Mouse (Mus musculus) MEL (cell line): Measurements from ENCODE around the gene Gucd1.
A peak's percentile ranks its signal among the peaks of the same experiment; 100 is the strongest.

ENCODE experiments used
- BHLHE40 ChIP-seq: IDR thresholded peaks from 2 replicates; pipeline ENCODE4 v1.6.1; 2012; ENCODE audit warnings: low read depth, mild to moderate bottlenecking, inconsistent platforms, low read length, improper control_type of control experiment, borderline replicate concordance
- CHD1 ChIP-seq: IDR thresholded peaks from 2 replicates; pipeline ENCODE4 v1.6.1; 2012; ENCODE audit warnings: low read depth, mild to moderate bottlenecking, inconsistent platforms, low read length, improper control_type of control experiment
- CHD2 ChIP-seq: IDR thresholded peaks from 2 replicates; pipeline ENCODE4 v1.6.1; 2011; ENCODE audit warnings: low read length, improper control_type of control experiment
- CTCF ChIP-seq, 3 experiments: IDR thresholded peaks in 2 of 3; conservative IDR thresholded peaks in 1 of 3; 2 replicates each; pipeline ENCODE4 v1.5.1; 2011 to 2012; ENCODE audit warnings: low read length in 3 of 3, low read depth in 2 of 3, mild to moderate bottlenecking in 2 of 3, improper control_type of control experiment in 1 of 3, inconsistent platforms in 1 of 3, mixed read lengths in 1 of 3, moderate library complexity in 1 of 3; ENCODE audit not compliant: control insufficient read depth in 1 of 3, insufficient read depth in 1 of 3, poor library complexity in 1 of 3, severe bottlenecking in 1 of 3
- EP300 ChIP-seq, 2 experiments: IDR thresholded peaks; 2 replicates each; pipeline ENCODE4 v1.6.1; 2011; ENCODE audit warnings: improper control_type of control experiment in 2 of 2, low read length in 2 of 2, low read depth in 1 of 2, mild to moderate bottlenecking in 1 of 2
- GATA1 ChIP-seq: IDR thresholded peaks from 2 replicates; pipeline ENCODE4 v1.6.1; 2011; ENCODE audit warnings: low read depth, low read length, improper control_type of control experiment
- HCFC1 ChIP-seq: IDR thresholded peaks from 2 replicates; pipeline ENCODE4 v1.6.1; 2012; ENCODE audit warnings: low read depth, mild to moderate bottlenecking, inconsistent platforms, low read length, improper control_type of control experiment, moderate library complexity
- JUND ChIP-seq: IDR thresholded peaks from 2 replicates; pipeline ENCODE4 v1.6.1; 2011; ENCODE audit warnings: low read depth, mild to moderate bottlenecking, improper control_type of control experiment, low read length
- MAX ChIP-seq: IDR thresholded peaks from 2 replicates; pipeline ENCODE4 v1.6.1; 2011; ENCODE audit warnings: low read length, improper control_type of control experiment
- MEF2A ChIP-seq: IDR thresholded peaks from 2 replicates; pipeline ENCODE4 v1.6.1; 2014; ENCODE audit warnings: low read depth, mild to moderate bottlenecking, inconsistent platforms, low read length, improper control_type of control experiment; ENCODE audit not compliant: poor library complexity, insufficient replicate concordance, severe bottlenecking; ENCODE audit errors: extremely low read depth
- POLR2A ChIP-seq, 2 experiments: IDR thresholded peaks; 2 replicates each; pipeline ENCODE4 v1.6.1; 2011 to 2012; ENCODE audit warnings: low read length in 2 of 2, mild to moderate bottlenecking in 2 of 2, control low read depth in 1 of 2, improper control_type of control experiment in 1 of 2, low read depth in 1 of 2, moderate library complexity in 1 of 2; ENCODE audit not compliant: control insufficient read depth in 1 of 2, insufficient read depth in 1 of 2, poor library complexity in 1 of 2
- TCF12 ChIP-seq: IDR thresholded peaks from 2 replicates; pipeline ENCODE4 v1.6.1; 2014; ENCODE audit warnings: low read depth, mild to moderate bottlenecking, inconsistent platforms, low read length, improper control_type of control experiment, moderate library complexity
- UBTF ChIP-seq: IDR thresholded peaks from 2 replicates; pipeline ENCODE4 v1.6.1; 2012; ENCODE audit warnings: low read depth, mild to moderate bottlenecking, inconsistent platforms, low read length, improper control_type of control experiment, moderate library complexity, borderline replicate concordance; ENCODE audit not compliant: insufficient read depth

GRCm38 (mm10) chr10:75417363-75418042 lies 100.3 kb downstream of the Gucd1 start:
- TF ChIP-seq HCFC1 = no peak
- TF ChIP-seq CTCF (IDR thresholded peaks at IDR 0.05 in 2 of 3, conservative IDR thresholded peaks at IDR 0.05 in 1 of 3; ENCODE audit: control insufficient read depth in 1 of 3, insufficient read depth in 1 of 3, low read depth in 2 of 3, low read length in 3 of 3, poor library complexity in 1 of 3, severe bottlenecking in 1 of 3) = peak in 2 of 3 experiments; percentile 5 to 32; a peak in 2 of 6 replicates
- no peak for TF ChIP-seq POLR2A (IDR thresholded peaks at IDR 0.05; ENCODE audit: control insufficient read depth in 1 of 2, insufficient read depth in 1 of 2, low read depth in 1 of 2, low read length in 2 of 2, poor library complexity in 1 of 2)
- TF ChIP-seq EP300 (IDR thresholded peaks at IDR 0.05; ENCODE audit: low read depth in 1 of 2, low read length in 2 of 2) = no peak
- TF ChIP-seq TCF12 = no peak
- no peak for TF ChIP-seq BHLHE40
- TF ChIP-seq JUND = no peak
- no peak for TF ChIP-seq CHD2
- TF ChIP-seq UBTF = no peak
- TF ChIP-seq MEF2A = no peak
- TF ChIP-seq GATA1 = no peak
- TF ChIP-seq MAX = no peak
- no peak for TF ChIP-seq CHD1
